Mouse (Mus musculus) splenic B cell, adult 2 months (primary cell): Measurements from ENCODE around the gene Pomgnt2.
"Not testable (repeated sequence)": the region's sequence is repeated elsewhere in the genome, so short reads cannot be mapped to it uniquely, and the experiment has no call there.

ENCODE experiments used
- DNase-seq: peaks from one replicate; pipeline ENCODE4 v3.0.0-alpha.2; 2011; ENCODE audit warnings: low read depth, low spot score
- H3K27me3 ChIP-seq: 2 replicates; pipeline ENCODE4 v1.6.1; 2012; ENCODE audit warnings: mild to moderate bottlenecking, low read length, moderate library complexity, mixed read lengths; ENCODE audit not compliant: control insufficient read depth, poor library complexity, insufficient read depth, severe bottlenecking
- H3K36me3 ChIP-seq: 2 replicates; pipeline ENCODE4 v1.6.1; 2012; ENCODE audit warnings: mild to moderate bottlenecking, low read length, moderate library complexity, mixed read lengths; ENCODE audit not compliant: control insufficient read depth, poor library complexity, insufficient read depth, severe bottlenecking

The Pomgnt2 gene

DNA sequence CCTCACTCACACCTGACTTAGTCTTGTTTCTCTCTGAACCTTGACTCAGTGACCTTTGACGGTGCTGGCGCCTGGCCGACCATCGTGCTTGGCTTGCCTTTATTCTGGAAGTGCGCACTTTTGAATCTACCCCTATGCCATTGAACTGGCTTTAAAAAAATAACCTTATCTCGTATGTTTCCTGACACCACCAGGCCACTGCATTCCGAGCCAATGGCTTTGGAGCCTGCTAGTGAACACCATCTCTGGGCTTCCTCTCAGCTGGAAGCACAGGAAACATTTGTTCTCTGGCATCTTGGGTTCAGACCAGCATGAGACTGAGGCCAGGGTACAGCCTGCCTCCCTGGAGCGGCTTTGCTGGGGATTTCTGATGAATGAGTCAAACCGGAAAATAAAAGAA is 25.9 kb upstream of the Pomgnt2 start:
- no peaks in the 10 kb centered on the region for H3K27me3 ChIP-seq
- no peak for DNase-seq
- no peaks in the 10 kb centered on the region for H3K36me3 ChIP-seq

DNA sequence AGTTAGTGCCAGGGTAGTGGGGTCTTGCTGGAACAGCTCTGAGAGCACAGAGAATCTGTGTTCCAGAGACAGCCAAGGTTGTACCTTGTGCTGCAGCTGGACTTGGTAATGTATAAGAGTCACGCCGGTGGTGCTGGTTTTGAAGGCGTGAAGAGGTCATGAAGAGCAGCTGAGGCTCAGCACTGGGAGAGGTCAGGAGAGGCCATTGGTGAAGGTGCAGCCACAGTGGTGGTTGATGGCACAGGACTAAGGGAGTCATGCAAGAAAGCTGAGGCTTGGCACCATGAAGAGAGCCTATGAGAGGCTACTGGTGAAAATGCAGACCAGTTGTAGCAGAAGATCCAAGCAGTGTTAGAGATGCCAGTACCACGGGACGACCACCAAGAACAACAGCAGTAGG is 24.7 kb upstream of the Pomgnt2 start:
- H3K36me3 ChIP-seq = no peaks in the 10 kb centered on the region
- no peak for DNase-seq
- no peaks in the 10 kb centered on the region for H3K27me3 ChIP-seq

DNA sequence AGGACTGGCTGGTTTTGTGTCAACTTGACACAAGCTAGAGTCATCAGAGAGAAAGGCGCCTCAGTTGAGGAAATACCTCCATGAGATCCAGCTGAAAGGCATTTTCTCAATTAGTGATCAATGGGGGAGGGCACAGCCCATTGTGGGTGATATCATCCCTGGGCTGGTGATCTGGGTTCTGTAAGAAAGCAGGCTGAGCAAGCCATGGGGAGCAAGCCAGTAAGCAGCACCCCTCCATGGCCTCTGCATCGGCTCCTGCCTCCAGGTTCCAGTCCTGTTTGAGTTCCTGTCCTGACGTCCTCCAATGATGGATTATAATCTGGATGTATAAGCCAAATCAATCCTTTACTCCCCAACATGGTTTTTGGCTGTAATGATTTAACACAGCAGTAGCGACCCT is 24.3 kb upstream of the Pomgnt2 start:
- H3K27me3 ChIP-seq, DNase-seq, H3K36me3 ChIP-seq: not testable (repeated sequence)

DNA sequence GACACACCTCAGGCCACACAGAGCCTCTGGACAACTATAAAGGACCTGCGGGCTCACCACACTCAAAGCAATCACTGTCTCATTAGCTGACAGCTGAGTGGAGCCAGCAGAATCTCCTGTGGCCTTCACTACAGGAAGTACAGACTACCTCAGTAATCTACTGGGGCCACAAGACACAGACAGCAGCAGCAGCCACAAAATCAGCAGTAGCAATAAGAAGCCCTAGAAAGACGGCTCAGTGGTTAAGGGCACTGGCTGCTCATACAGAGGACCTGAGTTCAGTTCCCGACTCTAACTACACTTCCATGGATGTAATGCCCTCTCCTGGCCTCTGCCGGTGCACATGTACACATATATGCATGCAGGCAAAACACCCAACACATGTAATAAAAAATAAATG is 23.4 kb upstream of the Pomgnt2 start:
- Histone ChIP-seq H3K36me3 (no peaks in the 10 kb centered on the region), H3K27me3 (no peaks in the 10 kb centered on the region)
- DNase-seq = no peak

DNA sequence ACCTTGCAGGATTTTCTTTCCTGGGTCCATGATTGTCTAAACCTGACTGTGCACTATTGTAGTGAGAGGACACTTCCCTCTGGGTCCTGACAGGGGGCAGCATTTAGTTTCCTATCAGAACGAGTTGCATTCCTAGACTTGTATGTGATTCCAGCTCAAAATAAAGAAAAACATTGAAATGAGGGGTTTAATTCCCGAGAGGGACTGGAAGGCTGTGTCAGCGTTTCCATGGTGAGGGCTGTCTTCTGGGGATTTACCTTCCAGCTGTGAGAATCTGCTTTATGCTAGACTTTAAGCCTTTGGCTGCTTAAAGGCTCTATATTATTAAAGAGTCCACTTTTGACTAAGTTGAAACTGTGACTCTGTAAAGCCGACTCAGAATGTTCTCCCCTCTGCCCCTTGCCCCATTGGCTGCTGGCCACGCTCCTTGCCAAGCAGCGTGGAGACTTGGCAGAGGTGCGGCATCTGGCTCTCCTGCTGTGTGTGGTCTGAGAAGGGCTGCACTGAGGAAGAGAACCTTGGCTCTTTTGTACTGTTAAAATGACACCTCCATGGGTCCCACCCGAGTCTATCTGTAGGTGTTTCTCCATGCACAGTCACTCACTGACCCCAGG is 22.0 kb upstream of the Pomgnt2 start:
- DNase-seq = peak; percentile 40
- H3K36me3 ChIP-seq = no peaks in the 10 kb centered on the region
- H3K27me3 ChIP-seq = no peaks in the 10 kb centered on the region

DNA sequence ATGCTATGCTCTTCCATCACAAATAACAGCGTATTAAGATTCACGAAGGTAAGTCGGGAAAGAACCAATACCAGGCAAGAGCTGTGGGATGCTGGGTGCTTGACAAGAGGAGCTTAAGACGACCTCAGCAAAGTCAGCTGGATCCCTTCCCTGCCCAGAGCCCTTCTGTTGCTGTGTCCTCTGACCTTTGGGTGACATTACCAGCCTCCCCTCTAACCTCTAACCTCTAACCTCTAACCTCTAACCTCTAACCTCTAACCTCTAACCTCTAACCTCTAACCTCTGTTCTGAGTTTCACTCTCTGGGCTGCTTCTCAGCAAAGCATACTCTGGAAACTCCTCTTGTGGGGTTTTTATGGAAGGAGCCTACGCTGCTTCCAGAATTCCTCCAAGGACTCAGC is 21.2 kb upstream of the Pomgnt2 start:
- Histone ChIP-seq H3K36me3 (no peaks in the 10 kb centered on the region), H3K27me3 (no peaks in the 10 kb centered on the region)
- DNase-seq = no peak

DNA sequence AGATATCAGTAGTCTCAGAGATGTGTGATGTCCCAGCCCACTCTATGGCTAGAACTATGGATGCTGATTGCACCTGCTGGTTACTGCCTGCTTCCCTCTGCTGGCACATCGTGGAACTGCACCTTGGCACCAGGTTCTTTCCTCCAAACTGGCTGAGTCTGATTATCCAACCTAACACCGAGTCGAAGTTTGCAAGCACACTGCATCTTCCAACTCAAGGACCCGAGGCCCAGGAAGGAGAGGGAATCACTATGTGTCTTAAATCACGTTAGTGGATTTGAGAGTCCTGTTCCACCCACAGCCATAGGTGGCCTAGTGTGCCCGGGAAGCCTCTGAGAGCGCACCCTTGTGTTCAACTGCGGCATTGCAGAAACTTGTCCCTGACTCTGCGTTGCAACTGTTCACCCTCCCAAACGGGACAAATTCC is 17.3 kb upstream of the Pomgnt2 start:
- Histone ChIP-seq H3K36me3 (no peaks in the 10 kb centered on the region), H3K27me3 (no peaks in the 10 kb centered on the region)
- peak; percentile 82 for DNase-seq

DNA sequence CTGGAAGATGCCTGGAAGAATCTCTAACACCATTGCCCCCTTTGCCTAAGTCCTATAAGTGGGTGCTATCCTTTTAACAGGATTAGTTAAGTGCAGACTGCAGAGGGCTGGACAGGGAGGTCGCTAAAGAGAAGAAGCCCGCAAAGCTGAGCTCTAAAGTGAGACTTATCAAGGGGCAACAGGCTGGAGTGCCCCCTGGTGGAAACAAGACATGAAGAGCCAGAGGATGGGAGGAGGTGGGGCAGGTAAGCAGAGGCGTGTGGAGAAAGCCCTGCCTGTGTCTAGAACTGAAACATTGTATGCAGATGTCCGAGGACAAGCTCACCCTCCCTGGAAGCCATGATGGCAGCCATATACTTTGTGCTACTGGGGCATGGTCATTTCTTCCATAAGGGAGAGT is 16.7 kb upstream of the Pomgnt2 start:
- no peaks in the 10 kb centered on the region for H3K36me3 ChIP-seq
- DNase-seq = peak; percentile 39
- no peaks in the 10 kb centered on the region for H3K27me3 ChIP-seq

DNA sequence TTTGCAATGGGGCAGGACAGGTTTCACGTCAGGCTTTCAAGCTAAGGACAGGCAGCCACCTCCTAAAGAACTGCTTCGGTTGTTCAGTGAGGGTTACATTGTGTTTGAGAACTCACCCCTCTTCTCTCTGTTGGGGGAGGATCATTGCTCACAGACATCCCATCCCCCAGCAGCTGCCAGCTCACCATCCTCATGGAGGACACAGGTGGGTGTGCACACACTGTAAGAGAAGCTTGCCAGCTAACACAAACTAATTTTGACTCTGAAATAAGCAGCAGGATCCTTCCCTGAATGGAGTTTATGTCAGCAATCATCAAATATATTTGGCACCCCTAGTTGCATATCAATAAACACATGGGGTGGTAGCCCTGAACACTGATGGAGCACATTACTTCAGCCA is 15.9 kb upstream of the Pomgnt2 start:
- Histone ChIP-seq H3K36me3 (no peaks in the 10 kb centered on the region), H3K27me3 (no peaks in the 10 kb centered on the region)
- no peak for DNase-seq

DNA sequence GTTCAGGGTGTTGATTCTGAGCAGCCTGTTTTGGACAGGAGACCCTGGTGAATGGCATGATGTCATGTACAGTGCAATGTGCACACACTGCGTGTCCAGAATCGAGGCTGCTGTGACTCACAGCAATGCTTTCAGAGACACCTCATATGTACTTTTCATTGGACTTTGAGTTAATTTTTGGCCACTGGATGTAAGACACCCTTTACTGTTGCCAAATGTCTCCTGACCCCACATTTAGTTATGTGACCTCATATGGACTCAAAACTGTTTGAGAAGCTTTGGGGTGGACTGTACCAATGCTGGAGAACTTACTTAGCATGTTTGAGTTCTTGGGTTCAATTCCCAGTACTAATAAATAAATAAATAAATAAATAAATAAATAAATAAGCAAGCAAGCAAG is 13.8 kb upstream of the Pomgnt2 start:
- Histone ChIP-seq H3K36me3 (no peaks in the 10 kb centered on the region), H3K27me3 (no peaks in the 10 kb centered on the region)
- DNase-seq = no peak

DNA sequence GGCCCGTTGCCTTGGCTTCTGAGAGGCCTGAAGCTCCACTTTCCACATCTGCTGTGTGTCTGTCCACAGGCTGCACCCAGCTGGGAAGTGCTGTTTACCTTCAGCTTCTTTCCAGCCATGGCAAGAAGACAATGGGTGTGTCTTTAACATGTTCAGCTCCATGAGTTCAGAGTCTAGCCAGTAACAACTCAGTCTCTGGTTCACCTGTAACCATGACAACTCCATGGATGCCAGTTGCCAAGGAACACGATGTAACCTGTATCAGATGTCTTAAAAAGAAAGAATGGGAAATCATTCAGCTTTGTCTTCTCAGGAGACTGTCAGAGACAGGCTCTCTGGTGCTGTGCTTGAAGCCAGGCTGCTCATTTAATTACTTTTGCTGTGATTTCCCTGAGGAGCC is 12.0 kb upstream of the Pomgnt2 start:
- no peaks in the 10 kb centered on the region for H3K36me3 ChIP-seq
- no peak for DNase-seq

DNA sequence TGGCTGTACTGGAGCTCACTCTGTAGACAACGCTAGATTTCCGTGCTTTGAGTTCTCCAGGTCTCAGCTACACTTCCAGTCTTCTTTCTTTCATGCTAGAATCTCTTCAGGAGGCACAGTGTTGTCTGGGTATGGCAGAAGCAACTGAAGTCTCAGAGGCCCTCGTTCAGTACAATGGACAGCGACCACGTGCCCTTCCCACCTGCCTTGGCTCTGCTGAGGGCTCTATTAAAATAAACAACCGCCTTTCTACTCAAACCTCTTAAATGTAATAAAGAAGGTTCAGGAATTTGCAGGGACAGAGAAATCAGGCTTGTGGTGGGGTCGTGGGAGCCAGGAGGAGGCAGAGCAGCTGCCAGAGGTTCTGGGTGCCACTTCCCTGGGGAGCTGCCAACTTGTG is 9.7 kb upstream of the Pomgnt2 start:
- H3K36me3 ChIP-seq = no peaks in the 10 kb centered on the region
- peak; percentile 45 for DNase-seq
- no peaks in the 10 kb centered on the region for H3K27me3 ChIP-seq

More for the DNA sequence above, 12.0 kb upstream of the Pomgnt2 start:
- no peaks in the 10 kb centered on the region for H3K27me3 ChIP-seq

DNA sequence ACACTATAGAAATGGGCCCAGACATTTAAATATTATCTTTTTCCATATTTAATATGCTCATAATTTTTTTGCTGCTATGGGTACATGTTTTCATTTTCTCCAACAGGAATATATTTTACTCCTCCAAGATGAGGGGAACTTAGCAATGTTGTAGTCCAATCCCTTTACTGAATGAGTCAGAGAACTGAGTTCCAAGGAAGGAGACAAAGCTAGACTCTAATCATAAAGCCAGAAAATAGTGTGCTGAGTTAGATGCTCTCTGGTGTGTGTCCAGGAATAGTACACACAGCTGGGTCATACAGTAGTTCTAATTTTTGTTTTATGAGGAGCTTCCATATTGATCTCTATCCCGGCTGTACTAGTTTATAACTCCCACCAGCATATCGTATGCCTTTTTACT is 9.3 kb upstream of the Pomgnt2 start:
- H3K36me3 ChIP-seq = no peaks in the 10 kb centered on the region
- no peak for DNase-seq

DNA sequence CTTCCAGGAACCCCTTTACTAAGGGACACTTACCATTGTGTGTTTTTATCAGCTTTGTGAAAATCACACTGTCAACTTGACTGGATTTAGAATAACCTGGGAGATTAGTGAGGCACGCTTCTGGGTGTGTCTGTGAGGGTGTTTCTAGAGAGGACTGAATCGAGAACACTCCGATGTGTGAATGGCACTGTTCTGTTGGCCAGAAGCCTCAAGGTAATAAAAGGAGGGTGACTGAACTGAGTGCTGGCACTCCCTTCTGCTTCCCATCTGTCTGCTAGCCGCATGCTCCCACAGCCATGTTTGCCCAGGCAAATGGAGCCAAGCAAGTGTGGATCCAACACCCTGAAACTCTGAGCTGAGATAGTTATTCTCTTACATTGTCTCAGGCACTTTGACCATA is 1.1 kb upstream of the Pomgnt2 start:
- H3K27me3 ChIP-seq = no peaks in the 10 kb centered on the region
- no peak for DNase-seq
- H3K36me3 ChIP-seq = no peaks in the 10 kb centered on the region

More for the DNA sequence above, 9.3 kb upstream of the Pomgnt2 start:
- no peaks in the 10 kb centered on the region for H3K27me3 ChIP-seq

DNA sequence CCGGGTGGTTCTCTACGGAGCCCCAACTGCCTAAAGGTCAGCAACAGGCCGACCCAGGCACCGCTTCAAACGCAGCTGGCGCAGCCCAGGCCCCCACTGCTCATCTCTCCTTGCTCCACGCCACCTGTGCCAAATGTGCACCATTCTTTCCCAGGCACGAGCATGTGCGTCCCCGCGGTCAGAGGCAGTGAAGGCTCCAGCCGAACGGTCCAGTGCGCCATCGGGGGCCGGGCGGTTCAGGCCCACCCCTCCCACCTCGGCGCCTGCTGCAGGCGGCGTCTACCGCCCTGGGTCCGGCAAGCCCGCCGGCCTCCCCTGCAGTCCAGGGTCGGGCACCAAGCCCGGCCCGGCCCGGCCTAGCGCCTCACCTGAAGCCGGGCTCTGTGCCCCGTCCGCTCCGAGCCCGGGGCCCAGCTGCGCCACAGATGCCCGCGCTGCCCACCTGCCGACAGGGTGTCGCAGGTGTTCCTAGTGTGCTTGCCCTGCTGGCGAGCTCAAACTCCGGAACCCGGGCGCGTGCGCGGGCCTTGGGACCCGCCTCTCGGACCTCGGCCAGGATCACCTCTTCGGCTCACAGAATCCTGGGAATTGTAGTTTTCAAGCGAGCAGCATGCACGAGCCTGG is 1.3 kb downstream of the Pomgnt2 start:
- no peak for DNase-seq
- no peaks in the 10 kb centered on the region for H3K36me3 ChIP-seq
- H3K27me3 ChIP-seq = no peaks in the 10 kb centered on the region

DNA sequence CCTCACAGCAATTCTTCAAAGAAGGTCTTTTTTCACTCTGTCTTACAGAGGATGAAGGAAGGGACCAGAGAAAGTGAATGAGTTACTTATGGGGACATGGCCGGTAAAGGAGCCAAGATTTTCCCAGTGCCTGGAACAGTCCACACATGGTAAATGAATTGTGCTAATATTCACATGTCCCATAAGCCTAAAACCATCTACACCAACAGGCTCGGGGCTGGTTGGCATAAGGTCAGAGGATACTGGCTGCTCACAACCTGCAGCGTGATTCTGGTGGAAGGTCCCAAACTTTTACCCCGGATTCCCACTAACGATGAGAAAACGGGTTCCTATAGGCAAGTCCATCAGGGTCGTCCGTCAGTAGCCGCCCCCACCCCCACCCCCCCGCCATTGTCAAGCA is 1.8 kb downstream of the Pomgnt2 start:
- Histone ChIP-seq H3K36me3 (no peaks in the 10 kb centered on the region), H3K27me3 (no peaks in the 10 kb centered on the region)
- no peak for DNase-seq
